Mouse (Mus musculus): ENCODE results near the gene Trip4. TPM values are rescaled to one million over a fixed set of nuclear protein-coding genes. Genes with fewer than 3 reads are reported as not detected.

The Trip4 gene
- polyA plus RNA-seq, 1 experiment, result 12.8 TPM

GRCm38 (mm10) chr9:65826226-65826587 lies 82.4 kb downstream of the Trip4 start:
- no peak overlapping the region for H3K27ac ChIP-seq (ENCODE audit: control insufficient read depth, insufficient read depth, low read depth, low read length, poor library complexity)
- 14% methylated on average over 4 of the region's 4 CpGs for WGBS
- peaks cover 3% of the 10 kb centered on the region; the same call in 1 of the 2 replicates for H3K4me1 ChIP-seq (ENCODE audit: control insufficient read depth, insufficient read depth, low read length)
- H3K4me3 ChIP-seq (replicated peaks; ENCODE audit: control insufficient read depth, low read depth, low read length), result peak overlapping the region; percentile 0
- TF ChIP-seq POLR2A (IDR thresholded peaks at IDR 0.05; ENCODE audit: borderline replicate concordance, control insufficient read depth, low read depth, low read length), result no peak
- no peak for TF ChIP-seq CTCF (IDR thresholded peaks at IDR 0.05; ENCODE audit: control insufficient read depth, insufficient read depth, low read length)

GRCm38 (mm10) chr9:65823716-65824462 lies 84.7 kb downstream of the Trip4 start:
- Histone ChIP-seq H3K27ac (ENCODE audit: control insufficient read depth, insufficient read depth, low read depth, low read length, poor library complexity) (no peak overlapping the region), H3K4me3 (replicated peaks; ENCODE audit: control insufficient read depth, low read depth, low read length) (no peak overlapping the region), H3K4me1 (ENCODE audit: control insufficient read depth, insufficient read depth, low read length) (peaks cover 3% of the 10 kb centered on the region; the same call in 1 of the 2 replicates)
- 54% methylated on average over 10 of the region's 10 CpGs for WGBS
- TF ChIP-seq CTCF (IDR thresholded peaks at IDR 0.05; ENCODE audit: control insufficient read depth, insufficient read depth, low read length) (no peak), POLR2A (IDR thresholded peaks at IDR 0.05; ENCODE audit: borderline replicate concordance, control insufficient read depth, low read depth, low read length) (no peak)

- WGBS, result 59% methylated on average over 4 of the region's 4 CpGs
- Histone ChIP-seq H3K4me1 (ENCODE audit: control insufficient read depth, insufficient read depth, low read length) (peaks cover 3% of the 10 kb centered on the region; the same call in 1 of the 2 replicates), H3K4me3 (replicated peaks; ENCODE audit: control insufficient read depth, low read depth, low read length) (no peak overlapping the region), H3K27ac (ENCODE audit: control insufficient read depth, insufficient read depth, low read depth, low read length, poor library complexity) (no peak overlapping the region)
- TF ChIP-seq CTCF (IDR thresholded peaks at IDR 0.05; ENCODE audit: control insufficient read depth, insufficient read depth, low read length), result no peak
- no peak for TF ChIP-seq POLR2A (IDR thresholded peaks at IDR 0.05; ENCODE audit: borderline replicate concordance, control insufficient read depth, low read depth, low read length)
Observed at GRCm38 (mm10) chr9:65822011-65822410, 86.6 kb downstream of the Trip4 start.

- H3K4me1 ChIP-seq (ENCODE audit: control insufficient read depth, insufficient read depth, low read length), result no peaks in the 10 kb centered on the region
- WGBS, result 76% methylated on average over 2 of the region's 2 CpGs
Observed at GRCm38 (mm10) chr9:65820301-65820700, 88.3 kb downstream of the Trip4 start.

GRCm38 (mm10) chr9:65818402-65818801 lies 90.2 kb downstream of the Trip4 start:
- Histone ChIP-seq H3K27ac (ENCODE audit: control insufficient read depth, insufficient read depth, low read depth, low read length, poor library complexity) (no peak overlapping the region), H3K4me3 (replicated peaks; ENCODE audit: control insufficient read depth, low read depth, low read length) (no peak overlapping the region), H3K4me1 (ENCODE audit: control insufficient read depth, insufficient read depth, low read length) (no peaks in the 10 kb centered on the region; the same call in 1 of the 2 replicates)
- no peak for TF ChIP-seq POLR2A (IDR thresholded peaks at IDR 0.05; ENCODE audit: borderline replicate concordance, control insufficient read depth, low read depth, low read length)
- TF ChIP-seq CTCF (IDR thresholded peaks at IDR 0.05; ENCODE audit: control insufficient read depth, insufficient read depth, low read length), result no peak
- WGBS, result 93% methylated on average over 2 of the region's 2 CpGs

More at GRCm38 (mm10) chr9:65820301-65820700, 88.3 kb downstream of the Trip4 start:
- Histone ChIP-seq H3K27ac (ENCODE audit: control insufficient read depth, insufficient read depth, low read depth, low read length, poor library complexity) (no peak overlapping the region), H3K4me3 (replicated peaks; ENCODE audit: control insufficient read depth, low read depth, low read length) (no peak overlapping the region)
- TF ChIP-seq CTCF (IDR thresholded peaks at IDR 0.05; ENCODE audit: control insufficient read depth, insufficient read depth, low read length) (no peak), POLR2A (IDR thresholded peaks at IDR 0.05; ENCODE audit: borderline replicate concordance, control insufficient read depth, low read depth, low read length) (no peak)

GRCm38 (mm10) chr9:65812841-65813240 lies 95.8 kb downstream of the Trip4 start:
- Histone ChIP-seq H3K4me3 (replicated peaks; ENCODE audit: control insufficient read depth, low read depth, low read length) (no peak overlapping the region), H3K27ac (ENCODE audit: control insufficient read depth, insufficient read depth, low read depth, low read length, poor library complexity) (no peak overlapping the region), H3K4me1 (ENCODE audit: control insufficient read depth, insufficient read depth, low read length) (no peaks in the 10 kb centered on the region; the same call in 1 of the 2 replicates)
- 67% methylated on average over 2 of the region's 2 CpGs for WGBS
- no peak for TF ChIP-seq CTCF (IDR thresholded peaks at IDR 0.05; ENCODE audit: control insufficient read depth, insufficient read depth, low read length)
- TF ChIP-seq POLR2A (IDR thresholded peaks at IDR 0.05; ENCODE audit: borderline replicate concordance, control insufficient read depth, low read depth, low read length), result no peak

GRCm38 (mm10) chr9:65811784-65812183 lies 96.8 kb downstream of the Trip4 start:
- WGBS, result 67% methylated on average over 1 of the region's 1 CpGs
- Histone ChIP-seq H3K4me3 (replicated peaks; ENCODE audit: control insufficient read depth, low read depth, low read length) (no peak overlapping the region), H3K27ac (ENCODE audit: control insufficient read depth, insufficient read depth, low read depth, low read length, poor library complexity) (no peak overlapping the region), H3K4me1 (ENCODE audit: control insufficient read depth, insufficient read depth, low read length) (no peaks in the 10 kb centered on the region; the same call in 1 of the 2 replicates)
- TF ChIP-seq POLR2A (IDR thresholded peaks at IDR 0.05; ENCODE audit: borderline replicate concordance, control insufficient read depth, low read depth, low read length) (no peak), CTCF (IDR thresholded peaks at IDR 0.05; ENCODE audit: control insufficient read depth, insufficient read depth, low read length) (no peak)

- Histone ChIP-seq H3K4me3 (replicated peaks; ENCODE audit: control insufficient read depth, low read depth, low read length) (no peak overlapping the region), H3K27ac (ENCODE audit: control insufficient read depth, insufficient read depth, low read depth, low read length, poor library complexity) (no peak overlapping the region), H3K4me1 (ENCODE audit: control insufficient read depth, insufficient read depth, low read length) (no peaks in the 10 kb centered on the region)
- 68% methylated on average over 1 of the region's 1 CpGs for WGBS
- TF ChIP-seq CTCF (IDR thresholded peaks at IDR 0.05; ENCODE audit: control insufficient read depth, insufficient read depth, low read length), result no peak
- TF ChIP-seq POLR2A (IDR thresholded peaks at IDR 0.05; ENCODE audit: borderline replicate concordance, control insufficient read depth, low read depth, low read length), result no peak
Observed at GRCm38 (mm10) chr9:65807818-65808217, 100.8 kb downstream of the Trip4 start.
